Mouse (Mus musculus): ENCODE measurements around the gene Gpr31b. TPM values are rescaled to one million over a fixed set of nuclear protein-coding genes. Genes with fewer than 3 reads are reported as not detected.
"Not testable (repeated sequence)": the region's sequence is repeated elsewhere in the genome, so short reads cannot be mapped to it uniquely, and the experiment has no call there.

Gpr31b gene
- polyA plus RNA-seq, 1 experiment = 0.07 TPM

- peak; percentile 99 for DNase-seq (ENCODE audit: low read depth)
- TF ChIP-seq POLR2A (IDR thresholded peaks at IDR 0.05; ENCODE audit: borderline replicate concordance, extremely low read depth, insufficient read depth, insufficient read length, poor library complexity, severe bottlenecking) (peak; percentile 79), CTCF (IDR thresholded peaks at IDR 0.05; ENCODE audit: borderline replicate concordance, extremely low read depth, insufficient read depth, insufficient read length) (no peak)
Observed at GRCm38 (mm10) chr17:13007730-13008425, 44.2 kb downstream of the Gpr31b start.

GRCm38 (mm10) chr17:13006984-13007383, 45.1 kb downstream of the Gpr31b start:
- DNase-seq (ENCODE audit: low read depth) = no peak
- TF ChIP-seq POLR2A (IDR thresholded peaks at IDR 0.05; ENCODE audit: borderline replicate concordance, extremely low read depth, insufficient read depth, insufficient read length, poor library complexity, severe bottlenecking) = no peak
- no peak for TF ChIP-seq CTCF (IDR thresholded peaks at IDR 0.05; ENCODE audit: borderline replicate concordance, extremely low read depth, insufficient read depth, insufficient read length)

GRCm38 (mm10) chr17:13006546-13006945, 45.5 kb downstream of the Gpr31b start, which contains the start of gene Sod2:
Sod2 (plus strand) TSS chr17:13006846.
- DNase-seq (ENCODE audit: low read depth) = not testable (repeated sequence)

GRCm38 (mm10) chr17:13004436-13004835, 47.7 kb downstream of the Gpr31b start:
- not testable (repeated sequence) for DNase-seq (ENCODE audit: low read depth)

DNA sequence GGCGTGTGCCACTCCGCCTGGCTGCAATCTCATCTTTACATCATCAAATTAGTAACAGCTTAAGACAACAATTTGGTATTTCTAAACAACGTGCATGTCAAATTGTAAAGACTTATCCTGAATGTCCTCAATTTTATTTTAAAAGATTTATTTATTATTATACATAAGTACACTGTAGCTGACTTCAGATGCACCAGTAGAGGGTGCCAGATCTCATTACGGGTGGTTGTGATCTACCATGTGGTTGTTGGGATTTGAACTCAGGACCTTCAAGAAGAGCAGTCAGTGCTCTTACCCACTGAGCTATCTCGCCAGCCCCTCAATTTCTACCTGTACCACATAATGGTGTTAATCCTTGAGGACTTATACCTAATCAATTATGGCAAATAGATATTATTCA, 49.9 kb downstream of the Gpr31b start:
- not testable (repeated sequence) for DNase-seq (ENCODE audit: low read depth)

Other genes starting within 250 kb of the Gpr31b start
- 0.07 and 0.08 TPM in 2 replicates for gene Mas1, start 184.2 kb downstream of the Gpr31b start, polyA plus RNA-seq (2012; rRNA removed)
- 0.05 TPM in 1 of 2 replicates, not detected in the other for gene Mrgprh, start 176.3 kb downstream of the Gpr31b start, polyA plus RNA-seq (2012; rRNA removed)
- 4.0 and 5.3 TPM in 2 replicates for gene Pnldc1, start 142.1 kb downstream of the Gpr31b start, polyA plus RNA-seq (2012; rRNA removed)
- gene Tcp1, start 136.6 kb downstream of the Gpr31b start, polyA plus RNA-seq (2012; rRNA removed) = 187 and 246 TPM in 2 replicates
- gene Mrpl18, start 136.0 kb downstream of the Gpr31b start, polyA plus RNA-seq (2012; rRNA removed) = 56.8 and 58.2 TPM in 2 replicates
- gene Acat3, start 111.7 kb downstream of the Gpr31b start, polyA plus RNA-seq (2012; rRNA removed) = 0.39 and 0.74 TPM in 2 replicates
- gene Acat2, start 91.5 kb downstream of the Gpr31b start, polyA plus RNA-seq (2012; rRNA removed) = 122 and 143 TPM in 2 replicates
- gene Wtap, start 58.1 kb downstream of the Gpr31b start, polyA plus RNA-seq (2012; rRNA removed) = 75.7 and 83.7 TPM in 2 replicates
- gene Sod2, start 45.5 kb downstream of the Gpr31b start, polyA plus RNA-seq (2012; rRNA removed) = 159 and 183 TPM in 2 replicates
- gene Tcp10b, start 8.8 kb upstream of the Gpr31b start, polyA plus RNA-seq (2012; rRNA removed) = 0.27 and 0.40 TPM in 2 replicates
- 0.05 and 0.08 TPM in 2 replicates for gene Unc93a, start 79.5 kb upstream of the Gpr31b start, polyA plus RNA-seq (2012; rRNA removed)
- gene Smok2a, start 168.9 kb upstream of the Gpr31b start, polyA plus RNA-seq (2012; rRNA removed) = not detected in 2 replicates
- not detected in 2 replicates for gene Smok2b, start 178.0 kb upstream of the Gpr31b start, polyA plus RNA-seq (2012; rRNA removed)

Data from brain, embryonic 14.5 days (tissue).